Mouse (Mus musculus): Measurements from ENCODE around the gene Nop9. TPM values are rescaled to one million over a fixed set of nuclear protein-coding genes. Genes with fewer than 3 reads are reported as not detected.

Gene Nop9
- 28.3 and 33.6 TPM in 2 replicates for polyA plus RNA-seq (2015; fragmentation: Nextera tagmentation; extraction: Ambion mirVana)

DNA sequence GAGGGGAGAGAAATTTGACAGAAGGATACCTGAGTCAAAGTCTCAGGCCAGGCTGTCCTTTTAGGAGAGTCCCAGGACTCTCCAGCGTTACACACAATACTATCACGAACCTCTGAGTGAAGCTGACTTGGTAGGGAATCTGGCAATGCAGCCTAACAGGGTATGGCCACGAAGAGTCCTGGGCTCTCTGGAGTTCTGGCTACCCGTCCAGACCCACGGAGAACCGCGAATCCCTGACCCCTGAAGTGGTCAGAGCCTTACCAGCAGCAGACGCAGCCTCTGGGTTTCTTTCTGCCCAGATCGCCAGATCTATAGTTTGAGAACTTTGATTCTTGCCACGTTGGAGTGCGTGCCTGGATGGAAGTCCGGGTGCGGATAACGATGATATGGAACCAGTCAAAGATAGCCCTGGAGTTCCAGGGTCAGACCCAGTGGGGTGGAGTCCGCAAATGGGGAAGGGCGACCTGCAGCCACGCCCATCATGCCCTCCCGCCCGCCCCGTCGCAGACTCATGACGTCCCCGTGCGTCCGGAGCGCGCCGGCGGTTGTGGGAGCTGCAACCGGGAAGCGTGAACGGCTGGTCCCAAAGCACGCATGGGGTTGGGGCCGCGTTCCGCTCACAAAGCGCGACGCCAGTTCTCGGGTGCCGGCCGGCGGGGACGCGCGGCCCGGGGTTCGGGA is at the start of gene Nop9, which contains the start of gene Dhrs1:
TSS of gene Nop9 (plus strand) at position 514 of the 681 bp plus-strand sequence.
TSS of gene Dhrs1 (minus strand) at position 511 of the 681 bp plus-strand sequence.
- H3K27me3 ChIP-seq (replicated peaks; ENCODE audit: control insufficient read depth, insufficient read depth, low read length) = no peaks in the 10 kb centered on the region
- H3K9me3 ChIP-seq (ENCODE audit: control insufficient read depth, low read length) = no peaks in the 10 kb centered on the region
- H3K4me3 ChIP-seq (ENCODE audit: low read length) = peak within 1 kb of the TSS; percentile 89
- H3K9ac ChIP-seq (ENCODE audit: low read depth, low read length) = peak within 1 kb of the TSS; percentile 87
- H3K4me1 ChIP-seq (ENCODE audit: control insufficient read depth, insufficient read depth, low read length) = peaks cover 25% of the 10 kb centered on the region
- WGBS = 1% methylated on average over 45 of the region's 48 CpGs
- peak within 1 kb of the TSS; percentile 98 for H3K4me2 ChIP-seq (ENCODE audit: low read depth, low read length)
- ATAC-seq = peak; percentile 92
- peaks cover 6% of the 10 kb centered on the region; the same call in 1 of the 2 replicates for H3K36me3 ChIP-seq (ENCODE audit: control insufficient read depth, insufficient read depth, low read length)
- H3K27ac ChIP-seq (ENCODE audit: low read length) = peak within 1 kb of the TSS; percentile 81

DNA sequence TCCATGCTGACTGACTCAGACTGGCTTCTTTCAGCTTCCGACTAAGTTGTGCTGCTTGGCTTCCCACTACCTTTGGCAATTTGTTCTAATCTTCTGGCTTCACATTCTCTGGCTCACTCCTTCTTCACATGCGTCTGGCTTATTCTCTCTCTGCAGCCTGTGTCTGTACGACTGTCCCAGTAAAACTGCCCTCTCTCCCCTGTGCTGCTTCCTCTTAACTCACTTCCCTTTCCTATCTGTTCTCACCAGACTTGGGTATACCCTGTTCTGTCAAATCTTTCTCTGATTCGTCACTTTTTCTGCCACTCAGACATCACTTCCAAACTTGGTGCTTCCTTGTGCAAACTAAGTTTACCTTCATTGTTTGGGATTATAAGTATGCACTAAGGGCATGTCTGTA is 48.3 kb upstream of the Nop9 start:
- Histone ChIP-seq H3K4me3 (ENCODE audit: low read length) (no peak overlapping the region), H3K4me1 (ENCODE audit: control insufficient read depth, insufficient read depth, low read length) (no peaks in the 10 kb centered on the region), H3K27me3 (replicated peaks; ENCODE audit: control insufficient read depth, insufficient read depth, low read length) (no peaks in the 10 kb centered on the region), H3K9ac (ENCODE audit: low read depth, low read length) (no peak overlapping the region), H3K36me3 (ENCODE audit: control insufficient read depth, insufficient read depth, low read length) (no peaks in the 10 kb centered on the region), H3K27ac (ENCODE audit: low read length) (no peak overlapping the region), H3K4me2 (ENCODE audit: low read depth, low read length) (no peak overlapping the region), H3K9me3 (ENCODE audit: control insufficient read depth, low read length) (no peaks in the 10 kb centered on the region)
- 78% methylated on average over 4 of the region's 4 CpGs for WGBS
- ATAC-seq = no peak

DNA sequence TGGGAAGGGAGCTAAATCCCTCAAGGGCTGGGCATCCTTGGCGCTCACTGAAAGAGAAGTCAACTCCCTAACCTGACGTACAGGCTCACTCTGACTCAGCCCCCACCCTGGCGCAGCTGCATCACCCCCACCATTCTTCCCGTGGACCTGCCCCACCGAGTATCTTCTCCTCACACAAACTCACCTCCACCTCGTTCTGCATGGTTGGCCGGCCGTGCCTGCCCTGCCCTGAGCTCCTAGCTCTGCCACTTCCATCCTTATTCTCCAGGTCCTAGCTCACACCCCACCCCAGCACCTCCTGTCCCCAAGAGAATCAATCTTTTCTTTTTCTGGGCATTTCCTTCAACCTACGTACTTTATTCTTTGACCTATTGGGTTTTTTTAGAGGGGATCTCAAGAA is 44.4 kb upstream of the Nop9 start:
- Histone ChIP-seq H3K9me3 (ENCODE audit: control insufficient read depth, low read length) (no peaks in the 10 kb centered on the region), H3K36me3 (ENCODE audit: control insufficient read depth, insufficient read depth, low read length) (no peaks in the 10 kb centered on the region), H3K4me1 (ENCODE audit: control insufficient read depth, insufficient read depth, low read length) (peaks cover 3% of the 10 kb centered on the region; the same call in 1 of the 2 replicates), H3K9ac (ENCODE audit: low read depth, low read length) (no peak overlapping the region), H3K4me3 (ENCODE audit: low read length) (no peak overlapping the region), H3K27ac (ENCODE audit: low read length) (no peak overlapping the region), H3K27me3 (replicated peaks; ENCODE audit: control insufficient read depth, insufficient read depth, low read length) (no peaks in the 10 kb centered on the region), H3K4me2 (ENCODE audit: low read depth, low read length) (no peak overlapping the region)
- 69% methylated on average over 9 of the region's 9 CpGs for WGBS
- ATAC-seq = no peak

DNA sequence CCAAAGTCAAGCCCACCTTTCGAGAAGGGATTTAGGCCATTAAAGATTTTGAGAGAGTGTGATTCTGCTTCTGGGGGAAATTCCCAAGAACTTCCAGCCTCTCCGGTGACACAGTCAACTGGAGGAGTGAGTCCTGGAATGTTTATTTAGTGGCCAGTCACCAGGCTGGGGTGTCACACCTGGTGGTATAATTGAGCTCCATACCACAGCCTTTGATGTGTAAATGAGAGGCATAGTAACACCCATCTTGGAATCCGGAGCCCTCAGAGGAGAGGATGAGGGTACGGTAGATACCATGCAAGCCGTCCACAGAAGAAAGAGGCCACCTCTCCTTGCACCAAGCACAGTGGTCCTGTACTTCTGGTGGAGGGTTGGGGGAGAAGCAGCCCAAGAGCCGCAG is 42.7 kb upstream of the Nop9 start:
- no peak overlapping the region for H3K9ac ChIP-seq (ENCODE audit: low read depth, low read length)
- no peaks in the 10 kb centered on the region for H3K36me3 ChIP-seq (ENCODE audit: control insufficient read depth, insufficient read depth, low read length)
- H3K4me1 ChIP-seq (ENCODE audit: control insufficient read depth, insufficient read depth, low read length) = peaks cover 3% of the 10 kb centered on the region; the same call in 1 of the 2 replicates
- no peak for ATAC-seq
- H3K9me3 ChIP-seq (ENCODE audit: control insufficient read depth, low read length) = no peaks in the 10 kb centered on the region
- H3K27me3 ChIP-seq (replicated peaks; ENCODE audit: control insufficient read depth, insufficient read depth, low read length) = no peaks in the 10 kb centered on the region
- 62% methylated on average over 6 of the region's 6 CpGs for WGBS
- H3K4me2 ChIP-seq (ENCODE audit: low read depth, low read length) = no peak overlapping the region
- H3K27ac ChIP-seq (ENCODE audit: low read length) = no peak overlapping the region
- H3K4me3 ChIP-seq (ENCODE audit: low read length) = no peak overlapping the region

DNA sequence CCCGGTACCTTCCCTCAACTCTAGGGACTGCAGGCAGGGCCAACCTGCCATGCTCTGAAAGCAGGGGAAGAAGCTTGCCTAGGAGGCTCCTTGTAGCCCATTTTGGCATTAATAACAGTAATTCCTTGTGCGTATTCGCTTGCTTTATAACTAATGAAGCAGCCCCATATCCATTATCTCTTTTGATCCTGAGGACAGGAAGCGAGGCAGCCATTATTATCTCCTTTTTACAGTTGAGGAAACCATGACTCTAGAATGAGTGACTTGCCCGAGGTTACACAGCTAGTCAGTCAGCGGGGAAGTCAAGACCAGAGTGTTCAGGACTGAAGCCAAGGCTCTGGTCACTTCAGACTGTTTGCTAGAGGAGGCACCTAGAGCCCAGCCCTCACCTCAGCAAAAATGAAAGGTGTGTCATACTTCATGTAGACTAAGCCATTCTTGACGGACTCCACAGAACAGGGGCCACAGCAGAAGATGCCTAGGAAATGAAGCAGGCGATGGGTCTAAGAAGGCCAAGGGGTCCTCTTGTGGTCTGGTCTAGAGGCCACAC is 39.4 kb upstream of the Nop9 start:
- no peak for ATAC-seq
- WGBS = 82% methylated on average over 8 of the region's 8 CpGs
- peaks cover 3% of the 10 kb centered on the region; the same call in 1 of the 2 replicates for H3K4me1 ChIP-seq (ENCODE audit: control insufficient read depth, insufficient read depth, low read length)
- H3K9ac ChIP-seq (ENCODE audit: low read depth, low read length) = no peak overlapping the region
- H3K4me2 ChIP-seq (ENCODE audit: low read depth, low read length) = no peak overlapping the region
- no peaks in the 10 kb centered on the region for H3K36me3 ChIP-seq (ENCODE audit: control insufficient read depth, insufficient read depth, low read length)
- no peaks in the 10 kb centered on the region for H3K9me3 ChIP-seq (ENCODE audit: control insufficient read depth, low read length)
- H3K4me3 ChIP-seq (ENCODE audit: low read length) = no peak overlapping the region
- no peaks in the 10 kb centered on the region for H3K27me3 ChIP-seq (replicated peaks; ENCODE audit: control insufficient read depth, insufficient read depth, low read length)
- H3K27ac ChIP-seq (ENCODE audit: low read length) = no peak overlapping the region

DNA sequence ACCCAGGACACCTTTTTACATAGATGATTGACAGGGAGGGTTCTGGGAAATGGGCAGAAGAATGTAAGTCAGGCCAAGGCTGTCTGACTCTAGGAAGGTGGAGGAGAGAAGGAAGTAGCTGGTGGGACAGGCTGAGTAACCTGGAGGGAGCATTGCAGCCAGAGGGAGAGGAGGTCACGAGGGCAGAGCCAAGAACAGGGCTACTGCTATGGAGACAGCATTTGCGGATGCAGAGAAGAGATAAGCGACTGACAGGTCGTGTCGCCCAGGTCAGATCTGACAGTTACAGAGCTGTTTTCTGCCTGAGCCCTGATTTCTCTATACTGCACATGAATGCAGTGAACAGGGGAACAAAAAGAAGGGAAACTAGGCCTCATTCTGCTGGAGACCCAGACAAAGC is 38.1 kb upstream of the Nop9 start:
- Histone ChIP-seq H3K9ac (ENCODE audit: low read depth, low read length) (no peak overlapping the region), H3K27me3 (replicated peaks; ENCODE audit: control insufficient read depth, insufficient read depth, low read length) (no peaks in the 10 kb centered on the region), H3K4me3 (ENCODE audit: low read length) (no peak overlapping the region), H3K9me3 (ENCODE audit: control insufficient read depth, low read length) (no peaks in the 10 kb centered on the region), H3K4me2 (ENCODE audit: low read depth, low read length) (no peak overlapping the region), H3K36me3 (ENCODE audit: control insufficient read depth, insufficient read depth, low read length) (no peaks in the 10 kb centered on the region), H3K4me1 (ENCODE audit: control insufficient read depth, insufficient read depth, low read length) (peaks cover 3% of the 10 kb centered on the region; the same call in 1 of the 2 replicates), H3K27ac (ENCODE audit: low read length) (no peak overlapping the region)
- WGBS = 72% methylated on average over 5 of the region's 5 CpGs
- ATAC-seq = 0 out of 2 replicates have a peak, but pooled peaks have one; percentile 8

DNA sequence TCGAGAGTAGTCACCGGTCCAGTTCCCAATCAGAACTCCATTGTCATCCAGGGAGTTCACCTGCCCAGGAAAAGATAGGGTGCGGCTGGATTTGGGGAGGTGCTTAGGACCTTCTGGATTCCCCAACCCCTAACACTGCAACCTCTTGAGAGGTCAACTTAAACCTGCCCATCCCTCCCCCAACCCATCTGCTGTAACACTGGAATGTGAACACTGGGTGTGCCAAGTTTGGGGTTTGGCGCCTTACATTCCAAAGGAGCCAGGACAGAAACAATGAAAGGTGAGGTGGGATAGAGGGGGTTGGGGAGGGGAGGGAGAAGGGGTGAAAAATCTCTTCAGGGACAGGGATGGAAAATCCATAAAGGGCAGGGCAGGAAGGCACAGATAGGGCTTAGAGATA is 36.0 kb upstream of the Nop9 start:
- 88% methylated on average over 4 of the region's 4 CpGs for WGBS
- Histone ChIP-seq H3K4me1 (ENCODE audit: control insufficient read depth, insufficient read depth, low read length) (peaks cover 18% of the 10 kb centered on the region), H3K9ac (ENCODE audit: low read depth, low read length) (no peak overlapping the region), H3K27me3 (replicated peaks; ENCODE audit: control insufficient read depth, insufficient read depth, low read length) (no peaks in the 10 kb centered on the region), H3K9me3 (ENCODE audit: control insufficient read depth, low read length) (no peaks in the 10 kb centered on the region), H3K27ac (ENCODE audit: low read length) (no peak overlapping the region), H3K4me3 (ENCODE audit: low read length) (no peak overlapping the region), H3K36me3 (ENCODE audit: control insufficient read depth, insufficient read depth, low read length) (no peaks in the 10 kb centered on the region), H3K4me2 (ENCODE audit: low read depth, low read length) (no peak overlapping the region)
- no peak for ATAC-seq

DNA sequence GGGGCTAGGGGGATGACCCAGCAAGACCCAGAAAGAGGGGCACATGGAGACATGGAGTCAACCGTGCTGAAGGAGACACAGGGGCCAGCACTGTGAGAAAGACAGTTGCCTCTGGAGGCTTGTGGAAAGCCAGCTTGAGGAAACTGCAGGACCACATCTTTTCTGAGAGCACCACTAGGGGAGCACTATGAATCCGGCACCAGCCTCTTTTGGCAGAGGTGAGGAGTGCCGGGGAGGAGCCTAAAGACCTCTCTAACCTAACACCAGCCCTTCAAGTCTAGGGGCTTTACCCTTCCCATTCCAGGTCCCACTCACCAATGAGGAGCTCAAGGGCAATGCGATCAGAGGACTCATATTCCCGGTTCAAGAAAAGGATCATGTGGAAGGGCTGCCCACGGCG is 33.7 kb upstream of the Nop9 start:
- peaks cover 21% of the 10 kb centered on the region for H3K4me1 ChIP-seq (ENCODE audit: control insufficient read depth, insufficient read depth, low read length)
- no peak overlapping the region for H3K4me3 ChIP-seq (ENCODE audit: low read length)
- H3K9ac ChIP-seq (ENCODE audit: low read depth, low read length) = no peak overlapping the region
- H3K4me2 ChIP-seq (ENCODE audit: low read depth, low read length) = no peak overlapping the region
- WGBS = 80% methylated on average over 7 of the region's 7 CpGs
- no peaks in the 10 kb centered on the region for H3K27me3 ChIP-seq (replicated peaks; ENCODE audit: control insufficient read depth, insufficient read depth, low read length)
- no peak overlapping the region for H3K27ac ChIP-seq (ENCODE audit: low read length)
- no peaks in the 10 kb centered on the region for H3K36me3 ChIP-seq (ENCODE audit: control insufficient read depth, insufficient read depth, low read length)
- no peak for ATAC-seq
- no peaks in the 10 kb centered on the region for H3K9me3 ChIP-seq (ENCODE audit: control insufficient read depth, low read length)

DNA sequence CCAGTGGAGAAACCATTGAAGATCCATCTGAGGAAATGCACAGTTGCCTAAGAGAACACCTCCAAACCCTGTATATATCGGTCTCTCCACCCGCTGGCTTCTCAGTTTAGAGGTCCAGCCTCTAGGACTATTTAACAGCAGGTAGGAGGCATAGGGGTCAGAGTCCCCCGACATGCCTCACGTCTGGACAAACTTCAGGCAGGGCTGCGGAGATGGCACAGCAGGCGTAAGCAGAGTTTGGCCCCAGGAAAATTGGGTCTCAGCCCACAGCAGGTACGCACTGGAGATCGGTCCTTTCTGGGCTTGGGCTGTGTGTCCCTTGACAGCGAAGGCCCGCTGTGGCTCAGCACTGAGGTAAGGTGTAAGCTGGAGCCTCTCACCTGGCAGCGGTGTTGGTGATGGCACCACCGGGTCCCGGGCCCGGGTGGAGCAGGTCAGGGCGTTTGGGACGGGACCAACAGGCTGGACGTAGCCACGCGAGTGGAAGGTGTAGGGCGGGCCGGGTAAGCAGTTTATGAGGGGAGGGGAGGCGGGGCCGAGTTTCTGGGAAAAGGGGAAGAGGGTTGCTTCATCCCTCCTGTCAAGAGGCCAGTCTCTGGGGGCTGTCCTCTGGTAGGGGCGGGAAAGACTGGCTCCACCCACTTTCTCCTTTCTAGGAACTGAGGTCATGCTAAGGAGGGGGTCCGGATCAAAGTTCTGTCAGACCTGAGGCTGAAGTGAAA is 32.3 kb upstream of the Nop9 start:
- no peaks in the 10 kb centered on the region for H3K27me3 ChIP-seq (replicated peaks; ENCODE audit: control insufficient read depth, insufficient read depth, low read length)
- WGBS = 10% methylated on average over 25 of the region's 25 CpGs
- peaks cover 21% of the 10 kb centered on the region for H3K4me1 ChIP-seq (ENCODE audit: control insufficient read depth, insufficient read depth, low read length)
- H3K27ac ChIP-seq (ENCODE audit: low read length) = no peak overlapping the region
- peak; percentile 69 for ATAC-seq
- H3K9me3 ChIP-seq (ENCODE audit: control insufficient read depth, low read length) = no peaks in the 10 kb centered on the region
- H3K4me3 ChIP-seq (ENCODE audit: low read length) = peak overlapping the region; percentile 40
- 0 out of 2 replicates have a peak, but pooled peaks cover under 1% of the 10 kb centered on the region for H3K36me3 ChIP-seq (ENCODE audit: control insufficient read depth, insufficient read depth, low read length)
- peak overlapping the region; percentile 65 for H3K9ac ChIP-seq (ENCODE audit: low read depth, low read length)
- peak overlapping the region; percentile 77 for H3K4me2 ChIP-seq (ENCODE audit: low read depth, low read length)

Measured in intestine, embryonic 16.5 days (tissue).